ENCODE assay signal across 8 mouse cellular contexts in genomic region chr6:140789850-140790249, GRCm38 (mm10).
DNase-seq lines count a peak whose midpoint lies in the region; ATAC-seq and TF ChIP-seq lines count a peak whose summit lies in the region.

No protein-coding gene starts in this region.

- peaks cover 0 to 3% of the 10 kb centered on the region in 2 experiments; a peak in 1 of 4 replicates for H3K4me1 ChIP-seq in CH12.LX (ENCODE audit: control insufficient read depth in 1 of 2, insufficient read depth in 2 of 2)
- no peaks in the 10 kb centered on the region for H3K4me1 ChIP-seq in small intestine, adult 2 months (ENCODE audit: control insufficient read depth, insufficient read depth, insufficient read length, low read length)

- ATAC-seq in activated CD4-positive, CD25-positive, alpha-beta regulatory T cell, adult 4 months = peak; percentile 76
- no peak for ATAC-seq in erythroblast, adult 5-6 weeks (replicated peaks; ENCODE audit: low FRiP score, poor library complexity, severe bottlenecking)

- H3K4me3 ChIP-seq in CH12.LX (replicated peaks in 1 of 3; ENCODE audit: low read depth in 2 of 3, low read length in 2 of 3, poor library complexity in 1 of 3) = no peak overlapping the region
- no peak overlapping the region for H3K4me3 ChIP-seq in small intestine, adult 2 months (ENCODE audit: low read depth, low read length)

- no peak for TF ChIP-seq EP300 in CH12.LX (IDR thresholded peaks at IDR 0.05; ENCODE audit: low read length)

- peak; percentile 8 for DNase-seq in kidney, adult 9 months
- no peak for DNase-seq in kidney, adult 11 months
- peak; percentile 64 for DNase-seq in CH12.LX (ENCODE audit: extremely low read depth)
- peak; percentile 49 for DNase-seq in induced T-regulatory cell, adult 2 months (ENCODE audit: low read depth)
- no peak for DNase-seq in layer of hippocampus, postnatal 14 days (ENCODE audit: low spot score in 2 of 2)

- no peaks in the 10 kb centered on the region for H3K36me3 ChIP-seq in CH12.LX (replicated peaks in 1 of 2; ENCODE audit: control insufficient read depth in 1 of 2, insufficient read depth in 1 of 2, low read length in 1 of 2)
- no peaks in the 10 kb centered on the region for H3K36me3 ChIP-seq in small intestine, adult 2 months (ENCODE audit: control insufficient read depth, insufficient read depth, low read length)

- no peak overlapping the region for H3K27ac ChIP-seq in CH12.LX (ENCODE audit: insufficient read depth, low read depth)
- no peak overlapping the region for H3K27ac ChIP-seq in small intestine, adult 2 months (ENCODE audit: insufficient read depth, low read depth, low read length)

- in situ Hi-C loops in CH12.LX (cut with MboI; ENCODE audit: low pct_ligation_motif_present, low pct_unique_long_range_greater_than_20kb, low sequenced_read_pairs) = loop anchor here (10.0 kb wide), 1 partner anchor 65 kb away; no protein-coding TSS in a partner anchor

- H3K9ac ChIP-seq in CH12.LX (ENCODE audit: insufficient read depth, low read depth) = no peak overlapping the region

- peak; percentile 95 for TF ChIP-seq RAD21 in CH12.LX (IDR thresholded peaks at IDR 0.05; ENCODE audit: low read depth, low read length)

- no peak overlapping the region for H3K4me2 ChIP-seq in CH12.LX (ENCODE audit: insufficient read depth, low read depth, poor library complexity, severe bottlenecking)

- no peaks in the 10 kb centered on the region for H3K9me3 ChIP-seq in CH12.LX (replicated peaks; ENCODE audit: low read length)

- TF ChIP-seq CTCF in CH12.LX (conservative IDR thresholded peaks at IDR 0.05 in 1 of 2, IDR thresholded peaks at IDR 0.05 in 1 of 2; ENCODE audit: low read depth in 2 of 2, low read length in 2 of 2) = peak; percentile 38 to 94; a peak in 3 of 4 replicates
- TF ChIP-seq CTCF in small intestine, adult 2 months (IDR thresholded peaks at IDR 0.05; ENCODE audit: extremely low read depth, insufficient read length, insufficient replicate concordance, low read depth, low read length) = peak; percentile 56; the same call in 1 of the 2 replicates

- TF ChIP-seq POLR2A in CH12.LX (IDR thresholded peaks at IDR 0.05; ENCODE audit: low read depth, low read length) = no peak
- TF ChIP-seq POLR2A in small intestine, adult 2 months (IDR thresholded peaks at IDR 0.05; ENCODE audit: low read depth, low read length) = no peak

- WGBS in small intestine, adult 2 months = 29% methylated on average over 3 of the region's 3 CpGs

- H3K27me3 ChIP-seq in CH12.LX (replicated peaks) = no peaks in the 10 kb centered on the region
- H3K27me3 ChIP-seq in small intestine, adult 2 months (ENCODE audit: control insufficient read depth, insufficient read depth, low read length) = no peaks in the 10 kb centered on the region

- no peaks in the 10 kb centered on the region for H3K79me2 ChIP-seq in CH12.LX (replicated peaks; ENCODE audit: control insufficient read depth, extremely low read depth, insufficient read depth, poor library complexity, severe bottlenecking)

- dilution Hi-C loops in CH12.LX (cut with MboI; ENCODE audit: extremely low pct_ligation_motif_present, extremely low pct_unique_long_range_greater_than_20kb, low sequenced_read_pairs) = no loop called here

TF ChIP-seq in CH12.LX, 34 proteins besides CTCF, POLR2A, EP300 and RAD21:
- TF ChIP-seq ZMIZ1 (IDR thresholded peaks at IDR 0.05; ENCODE audit: low read depth, low read length) (no peak), MYC (IDR thresholded peaks at IDR 0.05; ENCODE audit: low read depth, low read length) (no peak), TBP (conservative IDR thresholded peaks at IDR 0.05; ENCODE audit: low read depth, low read length) (no peak), NRF1 (IDR thresholded peaks at IDR 0.05; ENCODE audit: low read depth, low read length) (no peak), ZC3H11A (IDR thresholded peaks at IDR 0.05; ENCODE audit: low read depth, low read length) (peak; percentile 88), GABPA (IDR thresholded peaks at IDR 0.05; ENCODE audit: insufficient replicate concordance, low read depth, low read length) (no peak), MXI1 (IDR thresholded peaks at IDR 0.05; ENCODE audit: low read depth, low read length) (no peak), ZKSCAN1 (IDR thresholded peaks at IDR 0.05; ENCODE audit: borderline replicate concordance, low read depth, low read length) (no peak), MAX (IDR thresholded peaks at IDR 0.05; ENCODE audit: low read length) (no peak), BHLHE40 (IDR thresholded peaks at IDR 0.05; ENCODE audit: low read depth, low read length) (no peak), MAFK (IDR thresholded peaks at IDR 0.05; ENCODE audit: insufficient replicate concordance, low read length) (no peak), SMC3 (IDR thresholded peaks at IDR 0.05; ENCODE audit: low read depth, low read length) (peak; percentile 97)

Comparison
In these comparisons a context has a peak if more than half of its experiments do, and no peak if none do; other contexts are left out.
1. DNase-seq: peak in kidney, adult 9 months (single experiment), CH12.LX (single experiment) and induced T-regulatory cell, adult 2 months (single experiment); none in kidney, adult 11 months (single experiment) and layer of hippocampus, postnatal 14 days (0 of 2).